Mouse (Mus musculus) cortical plate, adult 2 months (tissue): ENCODE data around the gene Eif2ak4. TPM values are rescaled to one million over a fixed set of nuclear protein-coding genes. Genes with fewer than 3 reads are reported as not detected.

Source experiments
- H3K27ac ChIP-seq: fragments of 200-500 bp; 2 replicates; pipeline ENCODE4 v1.5.1; 2012; ENCODE audit warnings: low read length, control low read depth, inconsistent platforms; ENCODE audit not compliant: insufficient read depth
- H3K4me1 ChIP-seq: fragments of 200-500 bp; 2 replicates; pipeline ENCODE4 v1.6.1; 2011; ENCODE audit warnings: low read length; ENCODE audit not compliant: control insufficient read depth, insufficient read depth
- H3K4me3 ChIP-seq: fragments of 200-500 bp; 2 replicates; pipeline ENCODE4 v1.5.1; 2011; ENCODE audit warnings: mild to moderate bottlenecking, low read length, control low read depth; ENCODE audit not compliant: insufficient read depth
- CTCF ChIP-seq: fragments of 200-500 bp; IDR thresholded peaks from 2 replicates; pipeline ENCODE4 v1.5.1; 2011; ENCODE audit warnings: mild to moderate bottlenecking, control low read depth, low read length; ENCODE audit not compliant: insufficient read depth; ENCODE audit errors: extremely low read depth
- POLR2A ChIP-seq: fragments of 200-500 bp; IDR thresholded peaks from 2 replicates; pipeline ENCODE4 v1.6.1; 2011; ENCODE audit warnings: mild to moderate bottlenecking, low read length, control low read depth; ENCODE audit not compliant: insufficient read depth; ENCODE audit errors: extremely low read depth
- polyA plus RNA-seq: library from polyadenylated mRNA; depleted of rRNA; stranded (reverse); fragments of >200 nt; gene quantifications from 2 replicates; pipeline ENCODE4 v1.2.3, GENCODE M21; 2012

Eif2ak4 gene
- polyA plus RNA-seq, 1 experiment: 18.7 TPM

GRCm38 (mm10) chr2:118491741-118492395 lies 103.5 kb downstream of the Eif2ak4 start:
- Histone ChIP-seq H3K27ac (no peak overlapping the region), H3K4me3 (no peak overlapping the region), H3K4me1 (no peaks in the 10 kb centered on the region)
- TF ChIP-seq CTCF (no peak), POLR2A (no peak)

DNA sequence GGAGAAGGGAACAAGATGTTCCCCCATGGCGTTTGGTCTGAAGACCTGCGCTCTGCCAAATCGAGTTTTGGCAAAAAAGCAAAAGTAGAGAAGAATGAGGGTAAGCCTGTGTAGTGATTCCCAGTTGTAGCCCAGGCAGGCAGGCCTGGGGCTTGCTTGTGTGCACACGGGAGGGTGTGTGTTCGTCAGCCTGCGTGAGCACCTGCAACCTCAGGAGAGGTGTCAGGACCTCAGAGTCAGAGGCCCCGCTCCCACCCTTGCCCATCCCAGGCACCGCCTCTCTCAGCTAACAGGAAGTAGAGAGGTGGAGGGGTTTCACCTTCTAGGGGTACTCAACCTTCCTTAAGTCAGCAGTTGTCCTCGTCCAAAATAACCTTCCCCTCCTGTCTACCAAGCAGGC lies 106.6 kb downstream of the Eif2ak4 start:
- no peaks in the 10 kb centered on the region for H3K4me1 ChIP-seq
- no peak overlapping the region for H3K27ac ChIP-seq
- H3K4me3 ChIP-seq: no peak overlapping the region
- no peak for TF ChIP-seq CTCF
- no peak for TF ChIP-seq POLR2A

GRCm38 (mm10) chr2:118497890-118498289 lies 109.5 kb downstream of the Eif2ak4 start:
- no peaks in the 10 kb centered on the region for H3K4me1 ChIP-seq
- TF ChIP-seq POLR2A (no peak), CTCF (no peak)
- H3K4me3 ChIP-seq: no peak overlapping the region
- H3K27ac ChIP-seq: no peak overlapping the region

- TF ChIP-seq POLR2A (no peak), CTCF (no peak)
- Histone ChIP-seq H3K4me1 (no peaks in the 10 kb centered on the region), H3K27ac (no peak overlapping the region), H3K4me3 (no peak overlapping the region)
Observed at GRCm38 (mm10) chr2:118498476-118498875, 110.1 kb downstream of the Eif2ak4 start.

DNA sequence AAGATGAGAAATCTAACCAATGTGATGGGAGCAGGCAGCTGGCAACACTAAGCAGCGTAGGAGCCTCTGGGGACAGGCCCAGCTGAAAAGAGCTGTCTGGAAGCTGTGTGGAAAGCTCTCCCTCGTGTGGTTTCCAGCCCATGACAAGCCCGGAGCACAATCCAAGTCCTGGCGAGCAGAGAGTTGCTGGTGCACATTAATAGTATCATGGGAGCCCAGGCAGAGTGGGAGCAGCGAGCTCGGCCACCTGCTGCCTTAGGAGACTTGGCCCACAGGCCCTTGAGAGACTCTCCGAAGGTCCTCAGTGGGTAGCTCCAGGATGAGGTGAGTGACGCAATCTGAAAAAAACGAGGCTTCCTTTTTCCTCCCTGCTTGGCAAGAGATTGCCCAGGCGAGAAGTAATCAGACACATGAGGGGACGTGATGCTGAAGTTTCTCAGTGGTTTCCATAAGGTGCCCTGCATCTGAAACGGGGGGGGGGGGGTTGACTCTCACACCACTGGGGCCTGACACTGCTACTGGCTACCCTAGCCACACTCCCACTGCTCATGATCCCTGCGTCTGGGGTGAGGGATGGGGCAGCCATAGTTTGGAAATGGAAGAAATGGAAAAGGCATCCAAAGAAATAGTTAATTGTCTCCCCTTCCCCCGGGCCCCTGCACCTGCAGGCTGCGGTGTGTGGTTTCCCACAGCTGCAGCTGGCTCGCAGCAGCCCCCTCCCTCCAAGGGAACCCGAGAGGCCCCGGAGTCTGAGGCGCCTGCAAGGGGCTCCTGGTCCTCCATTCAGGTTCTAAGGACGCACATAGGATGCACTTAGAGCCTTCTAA lies 110.9 kb downstream of the Eif2ak4 start:
- H3K4me1 ChIP-seq: no peaks in the 10 kb centered on the region
- no peak overlapping the region for H3K27ac ChIP-seq
- H3K4me3 ChIP-seq: no peak overlapping the region
- TF ChIP-seq CTCF: no peak
- no peak for TF ChIP-seq POLR2A

- Histone ChIP-seq H3K4me3 (no peak overlapping the region), H3K4me1 (no peaks in the 10 kb centered on the region), H3K27ac (no peak overlapping the region)
- TF ChIP-seq POLR2A: no peak
- no peak for TF ChIP-seq CTCF
Observed at GRCm38 (mm10) chr2:118500191-118500590, 111.8 kb downstream of the Eif2ak4 start.

DNA sequence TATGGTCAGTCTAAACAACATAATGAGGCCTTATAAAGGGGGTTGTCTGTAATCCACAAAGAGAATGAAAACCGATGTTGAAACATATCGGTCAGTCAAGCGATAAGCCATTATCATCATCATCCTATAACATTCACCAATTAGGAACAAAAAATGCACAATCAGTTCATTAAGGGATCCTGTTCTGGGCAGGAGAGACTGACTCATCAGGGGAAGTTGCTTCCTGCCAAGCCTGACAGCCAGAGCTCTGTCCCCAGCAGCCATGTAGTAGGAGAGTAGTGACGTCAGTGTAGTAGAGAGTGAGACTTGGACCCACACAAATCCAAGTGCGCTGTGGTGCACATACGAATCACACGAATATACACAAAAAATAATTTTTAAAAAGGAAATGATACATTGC lies 118.7 kb downstream of the Eif2ak4 start:
- no peak overlapping the region for H3K27ac ChIP-seq
- TF ChIP-seq POLR2A (no peak), CTCF (no peak)
- H3K4me1 ChIP-seq: no peaks in the 10 kb centered on the region
- no peak overlapping the region for H3K4me3 ChIP-seq

- TF ChIP-seq CTCF (no peak), POLR2A (no peak)
- Histone ChIP-seq H3K4me3 (no peak overlapping the region), H3K4me1 (no peaks in the 10 kb centered on the region), H3K27ac (no peak overlapping the region)
Observed at GRCm38 (mm10) chr2:118509688-118510446, 121.4 kb downstream of the Eif2ak4 start.

DNA sequence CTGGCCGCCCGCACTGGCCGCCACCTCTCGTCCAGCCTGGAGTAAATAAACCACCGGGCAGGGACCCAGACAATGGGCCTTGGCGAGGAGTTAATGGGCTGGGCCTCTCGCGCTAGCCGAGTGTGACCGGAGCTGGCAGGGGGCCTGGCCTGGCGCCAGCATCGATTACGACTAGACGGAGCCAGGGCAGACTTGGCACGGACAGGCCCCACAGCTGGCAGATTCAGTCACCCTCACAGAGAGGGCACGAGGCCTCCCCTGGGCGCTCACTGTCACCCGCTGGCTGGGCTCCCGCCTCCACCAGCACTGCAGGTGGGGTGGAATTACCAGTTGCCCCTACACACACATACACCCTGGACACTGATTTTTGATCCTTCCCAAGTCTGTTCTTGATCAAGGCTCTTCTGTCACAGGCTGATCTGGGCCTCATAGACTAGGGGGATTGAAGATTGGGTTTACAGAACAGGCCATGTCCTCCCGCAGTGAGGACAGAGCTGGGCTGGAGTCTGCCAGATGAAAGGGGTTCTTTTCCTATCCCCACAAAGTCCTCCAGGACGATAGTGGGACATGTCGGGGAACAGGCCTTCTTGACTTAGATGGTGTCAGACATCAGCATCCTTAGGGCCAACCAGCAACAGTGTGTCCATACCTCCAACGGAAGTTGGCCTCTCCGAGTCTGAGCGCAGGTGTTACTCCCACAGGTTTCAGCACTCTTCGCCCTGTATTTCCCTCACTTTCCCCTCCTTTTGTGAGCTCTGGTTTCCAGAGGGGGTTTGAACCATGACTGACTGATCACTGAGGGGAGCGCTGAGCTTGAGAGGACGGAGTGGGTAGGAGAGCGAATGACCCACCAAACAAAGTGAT lies 122.3 kb downstream of the Eif2ak4 start:
- Histone ChIP-seq H3K27ac (no peak overlapping the region), H3K4me1 (no peaks in the 10 kb centered on the region), H3K4me3 (no peak overlapping the region)
- no peak for TF ChIP-seq CTCF
- TF ChIP-seq POLR2A: no peak
